Mouse (Mus musculus): Measurements from ENCODE around the gene 4933424G06Rik. TPM values are rescaled to one million over a fixed set of nuclear protein-coding genes. Genes with fewer than 3 reads are reported as not detected.
A peak's percentile ranks its signal among the peaks of the same experiment; 100 is the strongest.

The 4933424G06Rik gene
- polyA plus RNA-seq, 1 experiment: not detected

- Histone ChIP-seq H3K4me1 (ENCODE audit: control insufficient read depth, insufficient read depth, low read length) (peaks cover 15% of the 10 kb centered on the region), H3K36me3 (ENCODE audit: control insufficient read depth, insufficient read depth, low read length, poor library complexity, severe bottlenecking) (no peaks in the 10 kb centered on the region), H3K4me3 (ENCODE audit: low read depth, low read length) (no peak overlapping the region), H3K9me3 (replicated peaks; ENCODE audit: control insufficient read depth, insufficient read depth, low read length, poor library complexity, severe bottlenecking) (no peaks in the 10 kb centered on the region), H3K27me3 (ENCODE audit: control insufficient read depth, insufficient read depth, low read length, poor library complexity, severe bottlenecking) (no peaks in the 10 kb centered on the region), H3K9ac (ENCODE audit: low read depth, poor library complexity, severe bottlenecking) (no peak overlapping the region), H3K27ac (ENCODE audit: insufficient read depth, low read length) (peak overlapping the region; percentile 47; the same call in 1 of the 2 replicates)
- TF ChIP-seq CTCF (IDR thresholded peaks at IDR 0.05; ENCODE audit: low read depth, low read length) (no peak), EP300 (IDR thresholded peaks at IDR 0.05; ENCODE audit: insufficient read depth, low read depth, low read length) (no peak), POLR2A (IDR thresholded peaks at IDR 0.05; ENCODE audit: insufficient read depth, low read length) (no peak)
These were observed 58.8 kb downstream of the 4933424G06Rik start for GRCm38 (mm10) chr1:36768786-36769185.

DNA sequence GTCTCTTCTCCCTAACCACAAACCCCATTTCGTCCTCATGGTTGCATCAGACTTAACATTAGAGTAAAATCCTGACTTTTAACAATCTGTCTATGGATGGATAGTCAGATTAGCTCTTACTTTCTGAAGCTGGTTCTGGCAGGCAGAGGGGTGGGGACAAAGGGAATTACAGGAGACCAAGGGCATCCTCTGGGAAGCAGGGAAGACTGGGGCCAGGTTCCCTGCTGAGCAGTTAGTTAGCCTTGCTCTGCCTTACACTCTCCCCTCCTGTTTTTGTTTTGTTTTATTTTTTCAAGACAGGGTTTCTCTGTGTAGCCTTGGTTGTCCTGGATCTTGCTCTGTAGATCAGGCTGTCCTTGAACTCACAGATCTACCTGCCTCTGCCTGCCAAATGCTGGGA is 60.0 kb downstream of the 4933424G06Rik start:
- H3K9me3 ChIP-seq (replicated peaks; ENCODE audit: control insufficient read depth, insufficient read depth, low read length, poor library complexity, severe bottlenecking): no peaks in the 10 kb centered on the region
- H3K27ac ChIP-seq (ENCODE audit: insufficient read depth, low read length): no peak overlapping the region
- peaks cover 15% of the 10 kb centered on the region for H3K4me1 ChIP-seq (ENCODE audit: control insufficient read depth, insufficient read depth, low read length)
- H3K9ac ChIP-seq (ENCODE audit: low read depth, poor library complexity, severe bottlenecking): no peak overlapping the region
- no peaks in the 10 kb centered on the region for H3K36me3 ChIP-seq (ENCODE audit: control insufficient read depth, insufficient read depth, low read length, poor library complexity, severe bottlenecking)
- no peak overlapping the region for H3K4me3 ChIP-seq (ENCODE audit: low read depth, low read length)
- TF ChIP-seq POLR2A (IDR thresholded peaks at IDR 0.05; ENCODE audit: insufficient read depth, low read length) (no peak), CTCF (IDR thresholded peaks at IDR 0.05; ENCODE audit: low read depth, low read length) (no peak), EP300 (IDR thresholded peaks at IDR 0.05; ENCODE audit: insufficient read depth, low read depth, low read length) (no peak)
- no peaks in the 10 kb centered on the region for H3K27me3 ChIP-seq (ENCODE audit: control insufficient read depth, insufficient read depth, low read length, poor library complexity, severe bottlenecking)

GRCm38 (mm10) chr1:36770998-36771397 is 61.0 kb downstream of the 4933424G06Rik start:
- peaks cover 15% of the 10 kb centered on the region for H3K4me1 ChIP-seq (ENCODE audit: control insufficient read depth, insufficient read depth, low read length)
- peak overlapping the region; percentile 20 for H3K9ac ChIP-seq (ENCODE audit: low read depth, poor library complexity, severe bottlenecking)
- peak overlapping the region; percentile 65 for H3K4me3 ChIP-seq (ENCODE audit: low read depth, low read length)
- TF ChIP-seq CTCF (IDR thresholded peaks at IDR 0.05; ENCODE audit: low read depth, low read length): no peak
- no peak for TF ChIP-seq EP300 (IDR thresholded peaks at IDR 0.05; ENCODE audit: insufficient read depth, low read depth, low read length)
- peak; percentile 71 for TF ChIP-seq POLR2A (IDR thresholded peaks at IDR 0.05; ENCODE audit: insufficient read depth, low read length)
- no peaks in the 10 kb centered on the region for H3K9me3 ChIP-seq (replicated peaks; ENCODE audit: control insufficient read depth, insufficient read depth, low read length, poor library complexity, severe bottlenecking)
- no peaks in the 10 kb centered on the region for H3K36me3 ChIP-seq (ENCODE audit: control insufficient read depth, insufficient read depth, low read length, poor library complexity, severe bottlenecking)
- H3K27ac ChIP-seq (ENCODE audit: insufficient read depth, low read length): no peak overlapping the region
- H3K27me3 ChIP-seq (ENCODE audit: control insufficient read depth, insufficient read depth, low read length, poor library complexity, severe bottlenecking): no peaks in the 10 kb centered on the region

- TF ChIP-seq EP300 (IDR thresholded peaks at IDR 0.05; ENCODE audit: insufficient read depth, low read depth, low read length) (no peak), CTCF (IDR thresholded peaks at IDR 0.05; ENCODE audit: low read depth, low read length) (no peak), POLR2A (IDR thresholded peaks at IDR 0.05; ENCODE audit: insufficient read depth, low read length) (no peak)
- Histone ChIP-seq H3K9me3 (replicated peaks; ENCODE audit: control insufficient read depth, insufficient read depth, low read length, poor library complexity, severe bottlenecking) (no peaks in the 10 kb centered on the region), H3K36me3 (ENCODE audit: control insufficient read depth, insufficient read depth, low read length, poor library complexity, severe bottlenecking) (no peaks in the 10 kb centered on the region), H3K4me1 (ENCODE audit: control insufficient read depth, insufficient read depth, low read length) (peaks cover 13% of the 10 kb centered on the region), H3K27ac (ENCODE audit: insufficient read depth, low read length) (no peak overlapping the region), H3K27me3 (ENCODE audit: control insufficient read depth, insufficient read depth, low read length, poor library complexity, severe bottlenecking) (no peaks in the 10 kb centered on the region), H3K4me3 (ENCODE audit: low read depth, low read length) (no peak overlapping the region), H3K9ac (ENCODE audit: low read depth, poor library complexity, severe bottlenecking) (no peak overlapping the region)
These were observed 62.4 kb downstream of the 4933424G06Rik start for GRCm38 (mm10) chr1:36772198-36772934.

- Histone ChIP-seq H3K9ac (ENCODE audit: low read depth, poor library complexity, severe bottlenecking) (no peak overlapping the region), H3K27ac (ENCODE audit: insufficient read depth, low read length) (no peak overlapping the region), H3K4me3 (ENCODE audit: low read depth, low read length) (no peak overlapping the region), H3K9me3 (replicated peaks; ENCODE audit: control insufficient read depth, insufficient read depth, low read length, poor library complexity, severe bottlenecking) (no peaks in the 10 kb centered on the region), H3K4me1 (ENCODE audit: control insufficient read depth, insufficient read depth, low read length) (peaks cover 2% of the 10 kb centered on the region), H3K36me3 (ENCODE audit: control insufficient read depth, insufficient read depth, low read length, poor library complexity, severe bottlenecking) (no peaks in the 10 kb centered on the region), H3K27me3 (ENCODE audit: control insufficient read depth, insufficient read depth, low read length, poor library complexity, severe bottlenecking) (no peaks in the 10 kb centered on the region)
- TF ChIP-seq CTCF (IDR thresholded peaks at IDR 0.05; ENCODE audit: low read depth, low read length): no peak
- no peak for TF ChIP-seq EP300 (IDR thresholded peaks at IDR 0.05; ENCODE audit: insufficient read depth, low read depth, low read length)
- no peak for TF ChIP-seq POLR2A (IDR thresholded peaks at IDR 0.05; ENCODE audit: insufficient read depth, low read length)
These were observed 70.8 kb downstream of the 4933424G06Rik start for GRCm38 (mm10) chr1:36780793-36781192.

- Histone ChIP-seq H3K4me3 (ENCODE audit: low read depth, low read length) (no peak overlapping the region), H3K9me3 (replicated peaks; ENCODE audit: control insufficient read depth, insufficient read depth, low read length, poor library complexity, severe bottlenecking) (no peaks in the 10 kb centered on the region), H3K27ac (ENCODE audit: insufficient read depth, low read length) (no peak overlapping the region), H3K9ac (ENCODE audit: low read depth, poor library complexity, severe bottlenecking) (no peak overlapping the region), H3K36me3 (ENCODE audit: control insufficient read depth, insufficient read depth, low read length, poor library complexity, severe bottlenecking) (no peaks in the 10 kb centered on the region), H3K27me3 (ENCODE audit: control insufficient read depth, insufficient read depth, low read length, poor library complexity, severe bottlenecking) (no peaks in the 10 kb centered on the region), H3K4me1 (ENCODE audit: control insufficient read depth, insufficient read depth, low read length) (peaks cover 2% of the 10 kb centered on the region)
- TF ChIP-seq CTCF (IDR thresholded peaks at IDR 0.05; ENCODE audit: low read depth, low read length) (no peak), EP300 (IDR thresholded peaks at IDR 0.05; ENCODE audit: insufficient read depth, low read depth, low read length) (no peak), POLR2A (IDR thresholded peaks at IDR 0.05; ENCODE audit: insufficient read depth, low read length) (no peak)
These were observed 72.5 kb downstream of the 4933424G06Rik start for GRCm38 (mm10) chr1:36782476-36782875.

All from ES-Bruce4 (cell line).